Mouse (Mus musculus) myocyte (in vitro differentiated cells): Measurements from ENCODE around the gene Bbs4. TPM values are rescaled to one million over a fixed set of nuclear protein-coding genes. Genes with fewer than 3 reads are reported as not detected.

Experiments
- H3K27me3 ChIP-seq: one replicate; pipeline ENCODE4 v1.6.1; 2011; ENCODE audit not compliant: control insufficient read depth, insufficient read depth, insufficient read length
- H3K36me3 ChIP-seq: one replicate; pipeline ENCODE4 v1.6.1; 2011; ENCODE audit not compliant: control insufficient read depth, insufficient read depth
- H3K4me2 ChIP-seq: one replicate; pipeline ENCODE4 v1.6.1; 2011; ENCODE audit warnings: low read depth, control low read depth
- H3K4me3 ChIP-seq: one replicate; pipeline ENCODE4 v1.5.1; 2011; ENCODE audit warnings: mild to moderate bottlenecking, control low read depth, moderate library complexity
- H3K79me2 ChIP-seq: one replicate; pipeline ENCODE4 v1.6.1; 2011; ENCODE audit not compliant: control insufficient read depth, insufficient read depth
- H3ac ChIP-seq: one replicate; pipeline ENCODE4 v1.6.1; 2011; ENCODE audit not compliant: control insufficient read depth, insufficient read length
- CEBPB ChIP-seq: IDR thresholded peaks from 2 replicates; pipeline ENCODE4 v1.6.1; 2011; ENCODE audit warnings: mild to moderate bottlenecking, moderate library complexity; ENCODE audit not compliant: poor library complexity, insufficient read depth, severe bottlenecking
- E2F4 ChIP-seq: IDR thresholded peaks from one replicate; pipeline ENCODE4 v1.6.1; 2011; ENCODE audit warnings: mild to moderate bottlenecking, control low read depth, moderate library complexity; ENCODE audit not compliant: insufficient read depth
- MAX ChIP-seq: IDR thresholded peaks from one replicate; pipeline ENCODE4 v1.6.1; 2011; ENCODE audit warnings: low read depth, mild to moderate bottlenecking, control low read depth
- MYOD1 ChIP-seq, 3 experiments: IDR thresholded peaks; one replicate each; pipeline ENCODE4 v1.6.1; 2011; ENCODE audit warnings: control low read depth in 2 of 3, low read depth in 2 of 3, mild to moderate bottlenecking in 2 of 3, moderate library complexity in 1 of 3; ENCODE audit not compliant: insufficient read length in 2 of 3, control insufficient read depth in 1 of 3
- MYOG ChIP-seq, 3 experiments: IDR thresholded peaks; one replicate each; pipeline ENCODE4 v1.6.1; 2011; ENCODE audit warnings: control low read depth in 2 of 3, low read depth in 2 of 3, mild to moderate bottlenecking in 2 of 3; ENCODE audit not compliant: insufficient read length in 2 of 3, control insufficient read depth in 1 of 3, insufficient read depth in 1 of 3
- POLR2A ChIP-seq: IDR thresholded peaks from one replicate; pipeline ENCODE4 v1.6.1; 2011; ENCODE audit warnings: low read depth, mild to moderate bottlenecking, control low read depth, moderate library complexity; ENCODE audit not compliant: insufficient read length
- POLR2AphosphoS2 ChIP-seq: IDR thresholded peaks from one replicate; pipeline ENCODE4 v1.6.1; 2011; ENCODE audit warnings: low read depth, control low read depth; ENCODE audit not compliant: insufficient read length
- REST ChIP-seq: IDR thresholded peaks from one replicate; pipeline ENCODE4 v1.6.1; 2011; ENCODE audit warnings: mild to moderate bottlenecking, control low read depth, moderate library complexity; ENCODE audit not compliant: insufficient read depth, insufficient read length
- SRF ChIP-seq: IDR thresholded peaks from one replicate; pipeline ENCODE4 v1.6.1; 2011; ENCODE audit warnings: low read depth; ENCODE audit not compliant: control insufficient read depth, insufficient read length
- TCF12 ChIP-seq: IDR thresholded peaks from one replicate; pipeline ENCODE4 v1.6.1; 2011; ENCODE audit warnings: mild to moderate bottlenecking, control low read depth; ENCODE audit not compliant: poor library complexity, insufficient read depth, severe bottlenecking
- TCF3 ChIP-seq: IDR thresholded peaks from one replicate; pipeline ENCODE4 v1.6.1; 2011; ENCODE audit warnings: low read depth, control low read depth; ENCODE audit not compliant: insufficient read length
- USF1 ChIP-seq: IDR thresholded peaks from one replicate; pipeline ENCODE4 v1.6.1; 2011; ENCODE audit warnings: low read depth, mild to moderate bottlenecking, control low read depth, moderate library complexity
- polyA plus RNA-seq: library from polyadenylated mRNA; unstranded; fragments of >200 nt; fragmentation: generic; extraction: Trizol; gene quantifications from one replicate; pipeline ENCODE4 v1.2.1, GENCODE M21; 2012; ENCODE audit warnings: missing spikeins

Gene Bbs4
- polyA plus RNA-seq, 1 experiment, result 3.8 TPM

GRCm38 (mm10) chr9:59290957-59291687 lies 62.2 kb downstream of the Bbs4 start, which contains the start of gene Adpgk:
TSS of gene Adpgk (plus strand) at chr9:59291558.
- H3ac ChIP-seq, result peak within 1 kb of the TSS; percentile 46
- peak within 1 kb of the TSS; percentile 97 for H3K4me2 ChIP-seq
- H3K79me2 ChIP-seq, result peaks cover 27% of the 10 kb centered on the region
- no peaks in the 10 kb centered on the region for H3K27me3 ChIP-seq
- H3K4me3 ChIP-seq, result peak within 1 kb of the TSS; percentile 49
- TF ChIP-seq MAX, result no peak
- TF ChIP-seq TCF3, result peak; percentile 0
- TF ChIP-seq SRF, result peak; percentile 58
- TF ChIP-seq USF1, result no peak
- peak in 2 of 3 experiments; percentile 56 to 70 for TF ChIP-seq MYOG (IDR thresholded peaks at IDR 0.05; ENCODE audit: control insufficient read depth in 1 of 3, insufficient read depth in 1 of 3, insufficient read length in 2 of 3, low read depth in 2 of 3)
- no peak for TF ChIP-seq TCF12
- TF ChIP-seq MYOD1 (IDR thresholded peaks at IDR 0.05; ENCODE audit: control insufficient read depth in 1 of 3, insufficient read length in 2 of 3, low read depth in 2 of 3), result peak in 1 of 3 experiments; percentile 77
- peak; percentile 63 for TF ChIP-seq REST
- TF ChIP-seq CEBPB, result no peak
- no peak for TF ChIP-seq E2F4
- TF ChIP-seq POLR2A, result peak; percentile 100
- peak; percentile 100 for TF ChIP-seq POLR2AphosphoS2
- H3K36me3 ChIP-seq, result no peaks in the 10 kb centered on the region

DNA sequence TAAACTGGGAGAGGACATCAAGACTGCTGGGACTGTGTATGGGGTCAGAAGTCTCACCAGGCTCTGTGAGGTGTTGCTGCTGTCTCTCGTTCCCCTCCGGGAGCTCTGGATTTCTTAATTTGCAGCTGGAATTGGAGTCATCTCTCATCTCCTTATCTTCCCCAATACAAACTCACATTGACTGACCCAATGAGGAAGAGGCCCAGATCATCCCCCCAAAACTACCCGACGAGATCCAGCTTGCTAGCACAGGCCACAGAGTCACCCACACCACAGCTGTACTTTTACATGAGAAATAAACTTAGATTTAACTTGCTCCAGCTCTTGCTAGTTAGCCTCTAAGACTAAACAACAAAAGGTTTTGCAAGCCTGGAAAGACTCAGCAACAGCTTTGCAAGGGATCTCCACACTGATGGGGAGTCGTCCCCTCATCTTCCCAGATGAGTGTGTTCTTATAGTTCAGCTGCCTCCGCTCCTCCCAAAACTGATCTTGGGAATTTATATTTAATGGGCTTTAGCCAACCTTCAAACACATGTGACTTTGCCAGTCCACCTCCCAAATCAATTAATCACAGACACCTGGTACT lies 63.7 kb downstream of the Bbs4 start:
- no peaks in the 10 kb centered on the region for H3K27me3 ChIP-seq
- H3K4me2 ChIP-seq, result no peak overlapping the region
- H3K36me3 ChIP-seq, result no peaks in the 10 kb centered on the region
- no peak overlapping the region for H3ac ChIP-seq
- H3K79me2 ChIP-seq, result peaks cover 16% of the 10 kb centered on the region
- H3K4me3 ChIP-seq, result no peak overlapping the region
- TF ChIP-seq MYOD1 (IDR thresholded peaks at IDR 0.05; ENCODE audit: control insufficient read depth in 1 of 3, insufficient read length in 2 of 3, low read depth in 2 of 3), result no peak

- Histone ChIP-seq H3ac (no peak overlapping the region), H3K4me2 (no peak overlapping the region), H3K27me3 (no peaks in the 10 kb centered on the region), H3K36me3 (no peaks in the 10 kb centered on the region), H3K79me2 (peaks cover 11% of the 10 kb centered on the region), H3K4me3 (no peak overlapping the region)
- TF ChIP-seq SRF (no peak), MYOG (IDR thresholded peaks at IDR 0.05; ENCODE audit: control insufficient read depth in 1 of 3, insufficient read depth in 1 of 3, insufficient read length in 2 of 3, low read depth in 2 of 3) (no peak), MAX (no peak), CEBPB (no peak), MYOD1 (IDR thresholded peaks at IDR 0.05; ENCODE audit: control insufficient read depth in 1 of 3, insufficient read length in 2 of 3, low read depth in 2 of 3) (no peak), TCF12 (no peak), TCF3 (no peak), E2F4 (no peak), POLR2A (no peak), USF1 (no peak), POLR2AphosphoS2 (no peak)
Observed at GRCm38 (mm10) chr9:59288685-59289410, 64.5 kb downstream of the Bbs4 start.

DNA sequence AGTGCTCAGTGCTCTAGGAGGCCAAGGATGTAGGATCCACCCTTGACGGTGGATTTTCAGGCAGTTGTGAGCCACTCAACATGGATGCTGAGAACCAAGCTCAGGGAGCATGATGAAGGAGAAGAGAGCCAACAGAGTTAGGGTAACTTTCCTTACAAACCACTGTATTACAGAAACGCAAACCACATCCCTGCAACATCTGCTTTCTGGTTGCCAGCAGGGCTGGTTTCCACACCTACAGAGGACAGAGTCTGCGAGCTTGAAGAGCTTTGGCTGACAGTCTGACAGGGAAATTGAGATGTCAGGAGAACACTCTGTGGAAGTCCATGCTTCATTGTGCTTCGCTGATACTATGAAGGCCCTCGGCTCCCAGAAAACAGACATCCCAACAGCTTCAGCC lies 65.2 kb downstream of the Bbs4 start:
- Histone ChIP-seq H3ac (no peak overlapping the region), H3K36me3 (no peaks in the 10 kb centered on the region), H3K4me3 (no peak overlapping the region), H3K27me3 (no peaks in the 10 kb centered on the region), H3K79me2 (peaks cover 9% of the 10 kb centered on the region), H3K4me2 (no peak overlapping the region)
- TF ChIP-seq MAX (no peak), MYOG (IDR thresholded peaks at IDR 0.05; ENCODE audit: control insufficient read depth in 1 of 3, insufficient read depth in 1 of 3, insufficient read length in 2 of 3, low read depth in 2 of 3) (no peak), POLR2A (no peak), TCF3 (no peak), USF1 (no peak), TCF12 (no peak), E2F4 (no peak), SRF (no peak), MYOD1 (IDR thresholded peaks at IDR 0.05; ENCODE audit: control insufficient read depth in 1 of 3, insufficient read length in 2 of 3, low read depth in 2 of 3) (no peak), POLR2AphosphoS2 (no peak), REST (no peak), CEBPB (no peak)
